Mouse (Mus musculus) heart, embryonic 14.5 days (tissue): Measurements from ENCODE around the gene Pip4p1. TPM values are rescaled to one million over a fixed set of nuclear protein-coding genes. Genes with fewer than 3 reads are reported as not detected.
A peak's percentile ranks its signal among the peaks of the same experiment; 100 is the strongest.
"Not testable (repeated sequence)": the region's sequence is repeated elsewhere in the genome, so short reads cannot be mapped to it uniquely, and the experiment has no call there.

Experiments used
- ATAC-seq: fragments of 200-750 bp; cut with Nextera tagmentation; 2 replicates; pipeline ENCODE4 v1.8.0; 2017; ENCODE audit warnings: low read depth, moderate TSS enrichment; ENCODE audit not compliant: insufficient number of reproducible peaks, insufficient read depth, low FRiP score
- H3K27ac ChIP-seq, 2 experiments: fragments of 200-500 bp in 1 of 2; fragments of 300-500 bp in 1 of 2; sonication (generic) in 1 of 2; replicated peaks in 1 of 2; 2 replicates each; pipeline ENCODE4 v1.5.1; 2012 to 2014; ENCODE audit warnings: low read depth in 2 of 2, low read length in 2 of 2, control low read depth in 1 of 2, mild to moderate bottlenecking in 1 of 2, mixed read lengths in 1 of 2; ENCODE audit not compliant: control insufficient read depth in 1 of 2, insufficient read depth in 1 of 2
- H3K27me3 ChIP-seq: fragments of 300-500 bp; sonication (generic); 2 replicates; pipeline ENCODE4 v1.6.1; 2014; ENCODE audit warnings: mild to moderate bottlenecking, low read length, control low read depth; ENCODE audit not compliant: control insufficient read depth, insufficient read depth
- H3K36me3 ChIP-seq: fragments of 300-500 bp; sonication (generic); 2 replicates; pipeline ENCODE4 v1.6.1; 2014; ENCODE audit warnings: mild to moderate bottlenecking, control low read depth, low read length, mixed read lengths; ENCODE audit not compliant: control insufficient read depth, insufficient read depth
- H3K4me1 ChIP-seq, 2 experiments: fragments of 200-500 bp in 1 of 2; fragments of 300-500 bp in 1 of 2; sonication (generic) in 1 of 2; 2 replicates each; pipeline ENCODE4 v1.6.1; 2012 to 2014; ENCODE audit warnings: low read length in 2 of 2, control low read depth in 1 of 2, mixed read lengths in 1 of 2; ENCODE audit not compliant: control insufficient read depth in 2 of 2, insufficient read depth in 2 of 2
- H3K4me2 ChIP-seq: fragments of 300-500 bp; sonication (generic); 2 replicates; pipeline ENCODE4 v1.6.1; 2014; ENCODE audit warnings: mild to moderate bottlenecking, low read length
- H3K4me3 ChIP-seq, 2 experiments: fragments of 200-500 bp in 1 of 2; fragments of 300-500 bp in 1 of 2; sonication (generic) in 1 of 2; 2 replicates each; pipeline ENCODE4 v1.5.1; 2012 to 2014; ENCODE audit warnings: low read length in 2 of 2, mild to moderate bottlenecking in 2 of 2, control low read depth in 1 of 2, low read depth in 1 of 2, moderate library complexity in 1 of 2; ENCODE audit not compliant: control insufficient read depth in 1 of 2, insufficient read depth in 1 of 2
- H3K9ac ChIP-seq: fragments of 300-500 bp; sonication (generic); 2 replicates; pipeline ENCODE4 v1.6.1; 2014; ENCODE audit warnings: mild to moderate bottlenecking, low read length
- H3K9me3 ChIP-seq: fragments of 300-500 bp; sonication (generic); 2 replicates; pipeline ENCODE4 v1.6.1; 2016; ENCODE audit warnings: low read length, control low read depth; ENCODE audit not compliant: control insufficient read depth
- WGBS: fragments of 180-500 bp; shearing (Covaris S2); extraction: QIAGEN DNeasy Blood & Tissue Kit; methylation state at CpG from one replicate; pipeline ENCODE4 v1.1.7; 2014; 5-methylcytosine and 5-hydroxymethylcytosine counted together
- polyA plus RNA-seq: library from polyadenylated mRNA; unstranded; fragments of >200 nt; fragmentation: Nextera tagmentation; extraction: Ambion mirVana; gene quantifications from 2 replicates; pipeline ENCODE4 v1.2.1, GENCODE M21; 2014

Gene Pip4p1
- polyA plus RNA-seq, 1 experiment from 2014 or later = 35.1 TPM

DNA sequence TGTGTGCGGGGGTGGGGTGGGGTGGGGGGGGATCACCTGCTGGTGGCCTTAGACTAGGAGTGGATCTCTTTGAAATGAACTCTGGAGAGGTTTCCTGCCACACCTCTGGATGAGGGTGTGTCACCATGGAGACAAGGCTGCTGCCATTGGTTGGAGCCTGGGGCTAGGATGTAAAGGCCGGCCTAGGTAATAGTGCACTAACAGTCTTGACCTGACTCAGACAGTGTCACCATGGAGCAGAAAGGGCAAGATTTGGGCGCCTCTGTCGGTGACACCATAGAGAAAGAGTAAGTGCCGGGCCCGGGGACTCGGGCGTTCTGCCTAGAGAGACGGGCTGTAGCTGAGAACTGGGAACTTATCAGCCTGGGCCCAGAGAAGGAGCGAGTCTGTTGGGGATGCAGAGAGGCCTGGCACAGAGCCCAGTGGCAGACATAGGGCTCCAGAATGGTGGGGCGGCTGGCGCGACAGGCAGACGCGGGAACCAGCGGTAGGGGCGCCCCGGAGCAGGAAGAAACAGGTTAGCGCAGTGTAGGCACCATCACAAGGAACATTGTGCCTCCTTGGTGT is 25.4 kb upstream of the Pip4p1 start, which contains the start of gene Pnp2:
TSS of gene Pnp2 (plus strand) at position 51 of the 567 bp plus-strand sequence.
- H3K9ac ChIP-seq, H3K27me3 ChIP-seq, H3K36me3 ChIP-seq, H3K9me3 ChIP-seq, H3K4me1 ChIP-seq: not testable (repeated sequence)
- Histone ChIP-seq H3K27ac (peak within 1 kb of the TSS in 1 of 2 experiments; percentile 22; a peak in 1 of 4 replicates), H3K4me3 (peak within 1 kb of the TSS; percentile 15 to 22; a peak in 2 of 4 replicates), H3K4me2 (peak within 1 kb of the TSS; percentile 53)
- ATAC-seq = peak; percentile 82
- WGBS = 4% methylated on average over 18 of the region's 19 CpGs

GRCm38 (mm10) chr14:50955487-50955886 is 24.8 kb upstream of the Pip4p1 start:
- H3K4me2 ChIP-seq = 0 out of 2 replicates have a peak overlapping the region, but pooled peaks have one; percentile 53
- H3K9ac ChIP-seq = no peak overlapping the region
- H3K27ac ChIP-seq = no peak overlapping the region
- WGBS = 81% methylated on average over 10 of the region's 10 CpGs
- H3K4me3 ChIP-seq = no peak overlapping the region
- H3K9me3 ChIP-seq = no peaks in the 10 kb centered on the region
- H3K36me3 ChIP-seq = peaks cover 10% of the 10 kb centered on the region
- no peak for ATAC-seq
- H3K27me3 ChIP-seq = no peaks in the 10 kb centered on the region
- no peaks in the 10 kb centered on the region for H3K4me1 ChIP-seq

- not testable (repeated sequence) for H3K4me1 ChIP-seq, ATAC-seq, H3K27ac ChIP-seq, H3K36me3 ChIP-seq, H3K27me3 ChIP-seq, H3K9me3 ChIP-seq
- H3K9ac ChIP-seq = peak overlapping the region; percentile 57
- peak overlapping the region; percentile 64 for H3K4me2 ChIP-seq
- 34% methylated on average over 3 of the region's 3 CpGs for WGBS
- peak overlapping the region; percentile 21 to 46; a peak in 3 of 4 replicates for H3K4me3 ChIP-seq
These were observed 14.9 kb upstream of the Pip4p1 start for GRCm38 (mm10) chr14:50945526-50945925.

DNA sequence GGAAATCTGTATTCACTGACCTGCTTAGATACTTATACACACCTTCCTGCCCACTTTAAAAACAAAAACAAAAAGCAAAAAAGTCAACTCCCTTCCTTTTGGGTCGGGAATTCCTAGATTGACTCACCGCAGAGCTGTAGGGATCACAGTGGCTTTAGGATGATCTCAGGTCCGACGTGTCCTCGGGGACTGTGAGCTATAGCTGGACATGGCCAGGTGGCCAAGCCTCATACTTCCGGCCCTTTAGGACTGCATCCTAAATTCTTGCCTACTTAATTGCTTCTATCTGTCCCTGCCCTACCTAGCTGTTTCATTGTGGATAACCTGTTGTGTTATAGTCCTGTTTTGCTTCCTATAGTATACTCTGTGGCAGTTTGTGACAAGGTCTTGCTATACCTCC is 14.4 kb upstream of the Pip4p1 start:
- H3K27me3 ChIP-seq, H3K9me3 ChIP-seq, H3K4me1 ChIP-seq, H3K36me3 ChIP-seq, ATAC-seq: not testable (repeated sequence)
- H3K4me3 ChIP-seq = peak overlapping the region; percentile 46 to 55
- peak overlapping the region; percentile 88 for H3K27ac ChIP-seq
- peak overlapping the region; percentile 57 for H3K9ac ChIP-seq
- peak overlapping the region; percentile 64 for H3K4me2 ChIP-seq
- WGBS = 5% methylated on average over 6 of the region's 6 CpGs

DNA sequence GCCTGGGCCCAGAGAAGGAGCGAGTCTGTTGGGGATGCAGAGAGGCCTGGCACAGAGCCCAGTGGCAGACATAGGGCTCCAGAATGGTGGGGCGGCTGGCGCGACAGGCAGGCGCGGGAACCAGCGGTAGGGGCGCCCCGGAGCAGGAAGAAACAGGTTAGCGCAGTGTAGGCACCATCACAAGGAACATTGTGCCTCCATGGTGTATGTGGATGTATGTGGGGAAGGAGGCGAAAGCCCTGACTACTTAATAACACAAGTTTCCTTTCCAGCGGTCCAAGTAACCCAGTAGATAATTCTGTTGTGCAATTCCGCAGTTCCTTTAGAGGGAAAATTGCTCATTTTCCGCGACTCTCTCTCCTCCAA is 14.0 kb upstream of the Pip4p1 start:
- H3K27ac ChIP-seq = peak overlapping the region; percentile 88
- under 1% methylated on average over 14 of the region's 15 CpGs for WGBS
- peak overlapping the region; percentile 46 to 55 for H3K4me3 ChIP-seq
- not testable (repeated sequence) for H3K27me3 ChIP-seq, H3K4me1 ChIP-seq, H3K36me3 ChIP-seq, H3K9me3 ChIP-seq
- H3K9ac ChIP-seq = peak overlapping the region; percentile 57
- peak overlapping the region; percentile 64 for H3K4me2 ChIP-seq
- peak; percentile 91 for ATAC-seq

DNA sequence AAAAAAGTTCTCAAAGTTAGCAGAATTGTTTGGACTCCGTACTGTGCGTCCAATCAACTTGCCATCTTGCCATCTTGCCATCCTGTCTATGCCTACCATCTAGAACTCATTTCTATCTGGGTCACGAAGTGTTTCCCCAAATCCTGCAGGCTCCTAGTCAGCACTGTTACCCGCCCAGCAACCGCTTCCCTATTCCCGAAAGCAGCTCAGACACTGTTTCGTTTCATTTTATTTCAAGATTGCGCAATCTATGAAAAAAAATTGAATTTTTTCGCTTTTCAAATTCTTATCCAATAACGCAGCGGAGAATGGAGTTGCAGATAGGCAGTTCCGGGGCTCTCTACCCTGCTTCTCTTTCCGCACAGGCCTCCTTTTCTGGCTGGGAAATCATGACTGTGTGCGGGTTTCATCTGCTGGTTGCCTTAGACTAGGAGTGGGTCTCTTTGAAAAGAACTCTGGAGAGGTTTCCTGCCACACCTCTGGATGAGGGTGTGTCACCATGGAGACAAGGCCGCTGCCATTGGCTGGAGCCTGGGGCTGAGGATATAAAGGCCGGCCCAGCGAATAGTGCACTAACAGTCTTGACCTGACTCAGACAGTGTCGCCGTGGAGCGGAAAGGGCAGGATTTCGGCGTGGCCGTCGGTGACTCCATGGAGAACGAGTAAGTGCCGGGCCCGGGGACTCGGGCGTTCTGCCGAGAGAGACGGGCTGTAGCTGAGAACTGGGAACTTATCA is 13.4 kb upstream of the Pip4p1 start, which contains the start of gene Gm49342:
TSS of gene Gm49342 (plus strand) at position 586 of the 736 bp plus-strand sequence.
- no peaks in the 10 kb centered on the region for H3K36me3 ChIP-seq
- peak within 1 kb of the TSS; percentile 88 for H3K27ac ChIP-seq
- H3K9ac ChIP-seq = peak within 1 kb of the TSS; percentile 57
- H3K27me3 ChIP-seq = no peaks in the 10 kb centered on the region
- peak; percentile 99 for ATAC-seq
- H3K4me1 ChIP-seq = peaks cover 4% of the 10 kb centered on the region in 2 experiments; a peak in 2 of 4 replicates
- H3K4me2 ChIP-seq = peak within 1 kb of the TSS; percentile 64
- WGBS = 12% methylated on average over 31 of the region's 31 CpGs
- no peaks in the 10 kb centered on the region for H3K9me3 ChIP-seq
- peak within 1 kb of the TSS; percentile 46 to 55 for H3K4me3 ChIP-seq

GRCm38 (mm10) chr14:50938940-50939339 is 8.3 kb upstream of the Pip4p1 start:
- Histone ChIP-seq H3K36me3 (no peaks in the 10 kb centered on the region), H3K4me3 (no peak overlapping the region), H3K9ac (no peak overlapping the region), H3K9me3 (no peaks in the 10 kb centered on the region), H3K4me2 (no peak overlapping the region), H3K4me1 (peaks cover 2% of the 10 kb centered on the region in 2 experiments; a peak in 2 of 4 replicates), H3K27me3 (no peaks in the 10 kb centered on the region), H3K27ac (no peak overlapping the region)
- WGBS = 31% methylated on average over 2 of the region's 2 CpGs
- no peak for ATAC-seq
